Mouse (Mus musculus): Measurements from ENCODE around the gene Muc20.

DNA sequence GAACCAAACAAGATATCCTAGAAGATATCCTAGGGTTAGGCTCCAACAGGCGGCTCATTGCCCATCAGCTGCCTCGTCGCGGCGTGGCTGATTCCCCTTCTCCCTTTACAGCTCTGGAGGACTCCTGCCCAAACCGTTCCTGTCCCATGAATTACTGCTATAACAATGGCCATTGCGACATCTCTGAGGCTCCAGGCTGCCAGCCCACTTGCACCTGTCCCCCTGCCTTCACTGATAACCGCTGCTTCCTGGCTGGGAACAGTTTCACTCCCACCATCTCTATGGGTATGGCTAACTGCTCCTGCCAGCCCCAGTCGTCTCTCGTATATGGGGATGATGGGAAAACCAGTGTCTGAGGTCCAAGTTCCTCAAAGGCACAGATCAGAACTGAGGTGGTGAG is 20.6 kb downstream of the Muc20 start:
- TF ChIP-seq CTCF (IDR thresholded peaks at IDR 0.05; ENCODE audit: borderline replicate concordance, insufficient read depth, low read depth, low read length): no peak
- no peak for TF ChIP-seq POLR2A (IDR thresholded peaks at IDR 0.05; ENCODE audit: borderline replicate concordance, insufficient read depth, low read length)

All from cerebellum, adult 2 months (tissue).